11 mouse cellular contexts compared by ENCODE assay signal in genomic region chr13:15570908-15571568, GRCm38 (mm10).
DNase-seq lines count a peak whose midpoint lies in the region; ATAC-seq and TF ChIP-seq lines count a peak whose summit lies in the region.
"Had no signal": no experiment of that assay in that cellular context is flagged by ENCODE, and none has a peak within 500 bp of the region (broad histone marks: within the 10 kb centered on the region; RNA-seq: fewer than 3 reads in every experiment).

No protein-coding gene starts in this region.

- no peak for DNase-seq in heart, adult 2 months
- DNase-seq in midbrain, embryonic 14.5 days: peak; percentile 69
- DNase-seq in layer of hippocampus, adult 9-11 months: no peak
- DNase-seq in spleen, postnatal 14 days (ENCODE audit: low spot score in 2 of 2): no peak
- DNase-seq in left cerebral cortex, postnatal 4 days: no peak
- DNase-seq: cerebellum, adult 11 months; kidney, postnatal 25 days; thymus, postnatal 36 days had no signal

- no peak for TF ChIP-seq POLR2A in heart, adult 2 months (IDR thresholded peaks at IDR 0.05; ENCODE audit: insufficient read depth, low read depth, low read length)

- no peak overlapping the region for H3K27ac ChIP-seq in heart, embryonic 16.5 days (ENCODE audit: low read length)
- H3K27ac ChIP-seq in heart, adult 2 months: no peak overlapping the region
- no peak overlapping the region for H3K27ac ChIP-seq in hindbrain, embryonic 16.5 days (ENCODE audit: low read depth, low read length)
- peak overlapping the region; percentile 68 for H3K27ac ChIP-seq in midbrain, embryonic 14.5 days (replicated peaks; ENCODE audit: low read depth, low read length)

- peak overlapping the region; percentile 36 for H3K4me2 ChIP-seq in heart, embryonic 16.5 days (ENCODE audit: low read depth, low read length)
- H3K4me2 ChIP-seq in hindbrain, embryonic 16.5 days (ENCODE audit: low read length): peak overlapping the region; percentile 24
- peak overlapping the region; percentile 51 for H3K4me2 ChIP-seq in midbrain, embryonic 14.5 days (ENCODE audit: low read length)

- H3K4me3 ChIP-seq in heart, embryonic 16.5 days (ENCODE audit: low read length): no peak overlapping the region
- no peak overlapping the region for H3K4me3 ChIP-seq in heart, adult 2 months
- no peak overlapping the region for H3K4me3 ChIP-seq in hindbrain, embryonic 16.5 days (ENCODE audit: low read length)
- peak overlapping the region; percentile 23 for H3K4me3 ChIP-seq in midbrain, embryonic 14.5 days (replicated peaks; ENCODE audit: low read depth, low read length)

- intact Hi-C loops in heart, adult 2 months (cut with DNase I): no loop called here
- intact Hi-C loops in left cerebral cortex, postnatal 4 days (cut with DNase I): no loop called here

- WGBS in heart, embryonic 16.5 days: 19% methylated on average over 15 of the region's 15 CpGs
- WGBS in heart, adult 2 months: 30% methylated on average over 15 of the region's 15 CpGs
- 47% methylated on average over 15 of the region's 15 CpGs for WGBS in hindbrain, embryonic 16.5 days
- WGBS in midbrain, embryonic 14.5 days: 10% methylated on average over 15 of the region's 15 CpGs

- no peaks in the 10 kb centered on the region for H3K36me3 ChIP-seq in heart, embryonic 16.5 days (ENCODE audit: control insufficient read depth, insufficient read depth)
- no peaks in the 10 kb centered on the region for H3K36me3 ChIP-seq in heart, adult 2 months (ENCODE audit: control insufficient read depth, insufficient read depth, low read length)
- H3K36me3 ChIP-seq in hindbrain, embryonic 16.5 days (ENCODE audit: control insufficient read depth, insufficient read depth, low read length): no peaks in the 10 kb centered on the region
- H3K36me3 ChIP-seq in midbrain, embryonic 14.5 days (ENCODE audit: control insufficient read depth, insufficient read depth, low read length): no peaks in the 10 kb centered on the region

- no peak for TF ChIP-seq EP300 in heart, adult 2 months (IDR thresholded peaks at IDR 0.05; ENCODE audit: insufficient read depth, low read depth, low read length)

- ATAC-seq in heart, embryonic 16.5 days (replicated peaks; ENCODE audit: extremely low read depth, insufficient read depth, low FRiP score): no peak
- ATAC-seq in common myeloid progenitor, adult 5-6 weeks (replicated peaks; ENCODE audit: low read depth, poor library complexity, severe bottlenecking): 0 out of 2 replicates have a peak, but pooled peaks have one; percentile 29
- ATAC-seq in hindbrain, embryonic 16.5 days: peak; percentile 42; the same call in 1 of the 2 replicates
- peak; percentile 62 for ATAC-seq in midbrain, embryonic 14.5 days (ENCODE audit: low FRiP score, low TSS enrichment)

- no peak for TF ChIP-seq CTCF in heart, adult 2 months (IDR thresholded peaks at IDR 0.05)

- H3K9me3 ChIP-seq in heart, embryonic 16.5 days (replicated peaks; ENCODE audit: control insufficient read depth, low read length): no peaks in the 10 kb centered on the region; the same call in 1 of the 2 replicates
- no peaks in the 10 kb centered on the region for H3K9me3 ChIP-seq in hindbrain, embryonic 16.5 days (ENCODE audit: control insufficient read depth, low read length)
- H3K9me3 ChIP-seq in midbrain, embryonic 14.5 days (ENCODE audit: control insufficient read depth, low read length): no peaks in the 10 kb centered on the region

- H3K4me1 ChIP-seq in heart, embryonic 16.5 days (ENCODE audit: control insufficient read depth, insufficient read depth, low read length): peaks cover 3% of the 10 kb centered on the region; the same call in 1 of the 2 replicates
- peaks cover 1% of the 10 kb centered on the region; the same call in 1 of the 2 replicates for H3K4me1 ChIP-seq in heart, adult 2 months (ENCODE audit: control insufficient read depth, insufficient read depth, low read length)
- H3K4me1 ChIP-seq in hindbrain, embryonic 16.5 days (ENCODE audit: control insufficient read depth, insufficient read depth, low read depth, low read length): no peaks in the 10 kb centered on the region
- H3K4me1 ChIP-seq in midbrain, embryonic 14.5 days (ENCODE audit: control insufficient read depth, insufficient read depth, low read length): peaks cover 13% of the 10 kb centered on the region; the same call in 1 of the 2 replicates

- H3K27me3 ChIP-seq in heart, embryonic 16.5 days (ENCODE audit: control insufficient read depth, insufficient read depth, low read length): no peaks in the 10 kb centered on the region; the same call in 1 of the 2 replicates
- no peaks in the 10 kb centered on the region for H3K27me3 ChIP-seq in heart, adult 2 months (ENCODE audit: control insufficient read depth, insufficient read depth, low read length)
- H3K27me3 ChIP-seq in hindbrain, embryonic 16.5 days (replicated peaks; ENCODE audit: control insufficient read depth, insufficient read depth, low read length): no peaks in the 10 kb centered on the region
- H3K27me3 ChIP-seq in midbrain, embryonic 14.5 days (ENCODE audit: control insufficient read depth, insufficient read depth, low read length): no peaks in the 10 kb centered on the region

- H3K79me2 ChIP-seq in heart, adult 2 months (replicated peaks; ENCODE audit: control insufficient read depth, insufficient read depth, low read length): no peaks in the 10 kb centered on the region

- no peak overlapping the region for H3K9ac ChIP-seq in heart, embryonic 16.5 days (ENCODE audit: low read length)
- H3K9ac ChIP-seq in heart, adult 2 months (ENCODE audit: low read depth, low read length): no peak overlapping the region
- no peak overlapping the region for H3K9ac ChIP-seq in hindbrain, embryonic 16.5 days (ENCODE audit: low read depth, low read length)
- H3K9ac ChIP-seq in midbrain, embryonic 14.5 days (replicated peaks; ENCODE audit: low read length): 0 out of 2 replicates have a peak overlapping the region, but pooled peaks have one; percentile 37
